Mouse (Mus musculus): ENCODE results near the gene Orai3. TPM values are rescaled to one million over a fixed set of nuclear protein-coding genes. Genes with fewer than 3 reads are reported as not detected.
A peak's percentile ranks its signal among the peaks of the same experiment; 100 is the strongest.

Gene Orai3
- total RNA-seq, 2 experiments from 2014 or later = 31.1 to 32.6 TPM

DNA sequence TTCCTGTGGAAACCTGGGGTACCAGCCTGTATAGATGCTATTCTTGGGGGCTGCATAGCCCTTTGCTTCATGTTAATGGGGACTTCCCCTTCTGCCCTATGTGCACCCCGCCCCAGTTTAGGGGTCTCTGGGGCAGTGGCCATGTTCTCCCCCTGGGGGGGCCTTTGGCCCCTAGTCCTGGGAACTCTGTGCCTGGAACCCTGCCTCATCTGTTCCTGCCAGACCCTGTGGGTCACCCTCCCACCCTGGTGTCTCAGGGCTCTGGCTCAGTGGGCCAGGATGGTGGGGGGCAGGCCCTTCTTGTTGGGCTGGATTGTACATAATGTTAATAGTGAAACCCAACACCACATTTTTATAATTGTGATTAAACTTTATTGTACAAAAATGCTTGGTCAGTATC lies 30.1 kb downstream of the Orai3 start:
- no peak for DNase-seq

DNA sequence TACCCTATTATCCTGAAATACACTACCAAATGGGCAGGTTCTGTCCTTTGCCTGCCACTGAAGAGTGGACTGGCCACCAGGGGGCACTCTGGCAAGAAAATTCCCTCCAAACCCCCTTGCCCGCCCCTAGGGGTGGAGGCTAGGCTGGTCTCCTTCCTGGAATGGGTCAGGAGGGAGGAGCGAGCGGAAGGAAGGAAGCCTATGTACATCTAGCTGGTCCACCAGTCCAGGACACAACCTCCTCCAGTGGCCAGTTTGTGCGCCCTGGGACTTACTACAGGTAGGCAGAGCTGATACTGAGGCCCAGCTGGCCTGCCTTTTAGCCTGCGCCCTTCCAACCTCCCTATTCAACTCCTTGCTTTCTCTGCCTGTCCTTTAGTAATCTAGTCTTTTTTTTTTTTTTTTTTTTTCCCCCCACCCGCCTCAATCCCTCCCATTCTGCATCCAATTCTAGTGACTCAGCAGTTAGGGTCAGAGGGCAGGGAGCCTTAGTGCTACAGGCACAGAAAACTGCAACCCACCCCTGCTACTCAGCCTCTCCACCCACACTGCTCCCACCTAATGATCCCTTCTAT lies 30.9 kb downstream of the Orai3 start, which contains the start of gene Hsd3b7:
Hsd3b7 (plus strand) TSS at position 170 of the 575 bp plus-strand sequence.
- peak; percentile 87 for DNase-seq

DNA sequence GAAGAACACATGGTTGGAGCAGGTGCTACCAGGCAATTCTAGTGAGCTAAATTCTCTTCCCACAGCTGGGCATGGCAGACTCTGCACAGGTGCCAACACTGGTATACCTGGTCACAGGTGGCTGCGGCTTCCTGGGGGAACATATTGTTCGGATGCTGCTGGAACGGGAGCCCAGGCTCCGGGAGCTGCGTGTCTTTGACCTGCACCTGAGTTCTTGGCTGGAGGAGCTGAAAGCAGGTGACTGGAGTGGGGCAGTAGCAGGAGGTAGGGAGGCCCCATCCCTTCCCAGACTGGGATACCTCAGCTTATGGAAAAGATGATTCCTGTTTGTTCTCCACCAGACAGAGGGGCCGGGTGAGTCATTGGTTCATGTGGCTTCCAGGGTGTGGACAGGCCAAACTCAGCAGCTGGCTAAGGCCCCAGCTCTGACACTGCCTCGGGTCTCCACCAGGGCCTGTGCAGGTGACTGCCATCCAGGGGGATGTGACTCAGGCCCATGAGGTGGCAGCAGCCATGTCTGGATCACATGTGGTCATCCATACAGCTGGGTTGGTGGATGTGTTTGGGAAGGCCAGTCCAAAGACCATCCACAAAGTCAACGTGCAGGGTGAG lies 31.5 kb downstream of the Orai3 start:
- no peak for DNase-seq

DNA sequence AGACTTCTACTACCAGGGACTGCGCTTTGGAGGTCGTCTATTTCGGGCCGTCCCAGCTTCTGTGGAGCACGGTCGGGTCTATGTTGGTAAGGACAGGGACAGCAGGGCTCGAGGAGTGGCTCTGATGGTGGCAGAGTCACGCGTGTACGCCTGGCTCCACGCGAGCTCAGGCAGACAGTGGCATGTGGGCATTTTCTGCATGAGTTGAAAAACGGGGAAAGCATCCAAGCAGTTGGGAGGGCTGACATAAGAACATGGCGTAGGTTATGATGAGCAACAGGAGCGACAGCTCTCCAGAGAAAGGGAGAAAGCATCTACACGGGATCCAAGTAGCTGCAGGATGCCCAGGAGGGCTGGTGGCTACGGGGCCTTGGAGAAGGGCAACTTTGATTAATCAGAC lies 32.7 kb downstream of the Orai3 start:
- DNase-seq = no peak

DNA sequence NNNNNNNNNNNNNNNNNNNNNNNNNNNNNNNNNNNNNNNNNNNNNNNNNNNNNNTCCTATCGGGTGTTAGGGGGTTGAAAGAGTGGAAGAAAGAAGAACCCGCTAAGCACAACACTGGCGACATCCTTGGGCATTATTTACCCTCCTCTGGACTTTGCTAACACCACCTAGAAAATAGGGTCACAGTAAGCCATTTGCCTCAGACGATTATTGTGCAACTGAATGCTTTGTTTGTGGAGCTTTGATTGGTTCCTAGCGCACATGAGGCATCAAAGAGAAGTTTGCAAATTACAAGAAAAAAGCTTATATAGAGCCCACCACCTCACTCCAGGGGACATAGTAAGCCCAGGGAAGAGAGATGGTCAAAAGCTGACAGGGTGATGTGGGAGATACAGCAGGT lies 39.2 kb downstream of the Orai3 start:
- DNase-seq = no peak

DNA sequence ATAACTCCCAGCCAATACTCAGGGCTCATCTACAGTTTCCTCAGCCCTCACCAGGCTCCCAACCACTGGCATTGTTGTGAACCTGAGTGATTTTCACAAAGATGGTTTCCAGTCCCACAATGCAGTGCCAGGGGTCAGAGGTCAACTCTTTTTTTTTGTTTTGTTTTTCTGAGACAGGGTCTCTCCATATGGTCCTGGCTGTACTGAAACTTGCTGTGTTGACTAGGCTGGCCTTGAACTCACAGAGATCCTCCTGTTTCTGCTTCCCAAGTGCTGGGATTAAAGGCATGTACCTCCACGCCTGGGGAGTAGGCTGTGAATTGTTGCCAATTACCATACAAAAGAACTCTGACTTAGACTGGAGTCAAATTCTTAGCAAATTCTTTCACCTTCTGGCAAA lies 40.2 kb downstream of the Orai3 start:
- DNase-seq = no peak

DNA sequence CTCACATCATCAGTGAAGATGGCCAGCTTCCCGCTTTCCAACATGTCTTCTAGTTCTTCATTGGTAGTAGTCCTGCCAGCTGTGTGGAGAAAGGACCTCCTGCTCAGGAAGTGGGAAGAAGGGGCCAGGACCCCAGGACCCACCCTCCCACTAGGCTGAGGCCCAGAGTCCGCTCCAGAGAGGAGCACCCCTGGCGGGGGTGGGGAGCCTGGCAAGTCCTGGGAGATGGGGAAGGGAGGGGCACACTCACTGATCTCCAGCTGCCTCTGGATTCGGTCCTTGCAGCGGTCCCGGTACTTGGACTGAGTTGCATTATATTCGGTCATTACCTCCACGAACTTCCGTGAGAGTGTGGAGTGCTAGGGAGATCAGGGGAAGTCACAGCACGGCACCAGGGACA lies 41.0 kb downstream of the Orai3 start:
- DNase-seq = no peak

DNA sequence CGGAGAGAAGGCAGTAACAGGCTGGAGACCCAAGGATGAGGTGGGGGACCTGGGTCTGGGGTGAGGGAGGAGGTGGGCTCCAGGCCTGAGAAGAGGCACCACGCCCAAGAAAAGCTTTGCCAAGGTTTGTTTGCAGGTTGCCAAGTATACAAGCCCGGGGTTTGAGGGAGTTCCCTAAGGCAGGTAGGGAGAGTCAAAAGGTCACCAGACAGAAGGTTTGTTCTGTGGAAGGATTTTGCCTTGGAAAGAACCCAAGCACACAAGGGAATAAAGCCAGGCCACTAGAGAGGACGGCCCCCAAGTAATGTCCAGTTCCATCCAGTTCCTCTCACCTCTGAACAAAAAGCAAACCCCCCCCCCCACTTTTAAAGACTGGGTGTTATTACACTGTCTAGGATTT lies 41.6 kb downstream of the Orai3 start:
- no peak for DNase-seq

DNA sequence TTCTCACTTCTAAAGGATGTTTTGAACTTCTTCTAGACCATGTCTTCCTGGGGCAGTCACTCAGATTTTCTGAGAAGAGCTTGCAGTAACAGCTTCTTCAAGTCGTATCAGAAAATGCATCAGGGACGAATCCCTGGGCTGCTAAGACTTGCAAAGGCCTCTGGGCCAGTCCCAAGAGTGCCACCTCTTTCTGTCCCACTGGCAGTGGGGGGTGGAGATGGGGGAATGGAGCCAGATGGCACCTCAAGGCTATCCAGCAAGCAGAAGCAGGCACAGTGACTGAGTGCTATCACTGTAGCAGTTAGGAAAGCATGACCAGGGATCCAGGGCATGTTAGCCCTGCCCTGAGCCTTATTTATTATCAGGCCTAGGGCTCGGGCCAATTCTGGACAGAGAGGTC lies 42.7 kb downstream of the Orai3 start:
- DNase-seq = no peak

DNA sequence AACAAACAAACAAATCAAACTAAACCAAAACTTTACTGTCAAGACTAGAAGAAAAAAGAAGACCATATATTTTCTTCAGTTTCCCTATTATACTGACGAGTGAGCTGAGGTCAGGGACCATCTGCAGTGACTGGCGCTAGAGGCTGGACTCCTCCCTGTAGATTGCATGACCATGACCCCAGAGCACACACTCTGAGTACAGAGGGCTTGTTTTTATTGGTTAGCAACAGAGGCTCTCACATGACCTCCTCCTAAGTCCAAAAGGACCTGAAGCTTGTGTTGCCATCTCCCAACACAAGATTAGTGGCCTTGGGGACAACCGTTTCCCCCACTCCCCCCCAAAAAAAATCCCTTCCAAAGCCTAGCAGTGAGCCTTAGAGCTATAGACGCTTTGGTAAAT lies 44.2 kb downstream of the Orai3 start:
- no peak for DNase-seq

DNA sequence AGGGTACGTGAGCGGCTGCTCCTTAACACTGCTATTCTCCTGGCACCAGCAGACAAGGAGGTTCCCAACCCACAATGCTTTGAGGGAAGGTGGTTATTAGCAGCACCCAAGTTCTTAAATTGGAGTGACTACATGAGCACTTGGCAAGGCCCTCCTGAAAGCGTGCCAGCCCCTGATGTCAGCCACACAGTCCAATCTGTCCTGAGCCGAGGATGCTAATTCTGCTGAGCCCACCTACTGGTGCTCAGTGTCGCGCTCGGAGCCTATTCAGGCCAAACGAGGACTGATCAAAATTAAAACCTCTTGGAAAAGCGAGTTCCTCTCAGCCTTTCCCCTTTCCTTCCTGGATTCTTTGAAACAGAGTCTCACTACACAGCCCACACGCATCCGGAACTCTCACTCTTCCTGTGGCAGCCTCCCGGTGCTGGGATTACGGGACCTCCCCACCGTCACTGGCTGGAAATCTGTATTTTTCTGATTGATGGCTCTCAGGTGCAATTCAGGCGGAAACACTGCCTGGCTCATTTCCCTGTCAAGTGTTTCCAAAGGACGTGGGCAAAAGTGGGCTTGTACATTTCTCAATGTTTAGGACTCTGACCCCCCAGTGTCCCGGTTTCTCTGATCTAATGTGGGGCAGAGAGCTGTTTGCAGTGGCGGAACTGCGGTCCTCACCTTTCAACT lies 44.8 kb downstream of the Orai3 start:
- peak; percentile 73 to 77 for DNase-seq

DNA sequence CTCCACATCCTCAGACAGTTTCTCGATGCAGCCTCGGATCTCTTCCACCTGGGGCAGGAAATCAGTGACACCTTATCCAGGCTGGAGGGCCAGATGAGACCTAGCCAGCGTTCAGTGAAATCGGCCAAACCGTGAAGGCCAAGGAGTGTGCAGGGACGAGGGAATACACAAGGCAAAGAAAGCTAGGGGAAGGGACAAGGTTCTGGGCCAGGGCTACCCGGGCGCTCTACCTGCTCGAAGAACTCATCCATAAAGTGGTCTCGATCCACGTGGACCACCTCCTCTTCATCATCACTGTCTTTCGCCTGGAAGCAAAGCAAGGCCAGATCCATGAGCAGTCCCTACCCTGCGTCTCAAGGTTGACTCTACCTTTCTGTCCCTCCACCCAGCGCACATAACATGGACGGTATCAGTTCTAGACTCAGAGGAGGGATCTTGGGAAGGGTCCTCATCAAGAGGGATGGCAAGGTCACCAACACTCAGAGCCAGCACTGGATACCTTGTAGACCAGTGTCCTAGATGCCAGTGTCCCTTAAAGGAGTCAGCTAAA lies 45.6 kb downstream of the Orai3 start:
- DNase-seq = no peak

DNA sequence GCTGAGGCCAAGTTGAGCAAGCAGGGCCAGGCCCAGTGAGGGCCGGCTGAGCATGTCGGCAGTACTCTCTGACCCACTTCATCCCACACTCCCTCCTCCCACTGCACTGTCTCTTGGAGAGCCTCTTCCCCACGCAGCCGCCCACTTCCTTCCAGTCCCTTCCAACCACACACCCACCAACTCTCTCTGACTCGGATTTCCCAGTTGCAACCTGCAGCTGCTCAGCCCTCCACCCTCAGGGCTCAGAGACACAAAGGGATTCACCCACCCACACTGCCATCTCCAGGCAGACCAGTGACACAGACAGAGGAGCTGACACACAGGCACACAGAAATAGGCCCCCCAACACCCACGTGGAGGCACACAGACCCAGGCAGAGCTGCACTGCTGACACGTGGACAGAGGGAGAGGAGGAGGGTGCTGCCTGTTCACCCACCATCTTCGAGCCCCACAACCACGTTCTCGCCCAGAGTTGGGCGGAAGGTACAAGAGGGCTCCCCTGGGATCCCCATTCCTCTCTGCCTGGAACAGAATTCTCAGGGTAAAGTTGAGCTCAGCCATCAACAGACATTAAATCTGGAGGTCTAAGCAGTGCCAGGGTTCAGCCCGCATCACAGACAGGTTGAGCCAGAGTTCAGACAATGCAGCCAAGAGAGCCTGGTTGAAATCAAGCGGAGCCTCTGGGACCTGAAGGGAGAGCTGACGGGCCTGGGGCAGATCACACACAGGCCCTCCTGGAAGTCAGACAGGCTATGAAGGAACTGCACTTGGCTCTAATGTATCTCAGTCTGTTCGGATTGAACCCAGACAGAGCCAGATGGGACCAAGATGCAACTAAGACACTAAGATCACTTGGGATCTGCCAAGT lies 46.6 kb downstream of the Orai3 start:
- DNase-seq = peak; percentile 68 to 71

DNA sequence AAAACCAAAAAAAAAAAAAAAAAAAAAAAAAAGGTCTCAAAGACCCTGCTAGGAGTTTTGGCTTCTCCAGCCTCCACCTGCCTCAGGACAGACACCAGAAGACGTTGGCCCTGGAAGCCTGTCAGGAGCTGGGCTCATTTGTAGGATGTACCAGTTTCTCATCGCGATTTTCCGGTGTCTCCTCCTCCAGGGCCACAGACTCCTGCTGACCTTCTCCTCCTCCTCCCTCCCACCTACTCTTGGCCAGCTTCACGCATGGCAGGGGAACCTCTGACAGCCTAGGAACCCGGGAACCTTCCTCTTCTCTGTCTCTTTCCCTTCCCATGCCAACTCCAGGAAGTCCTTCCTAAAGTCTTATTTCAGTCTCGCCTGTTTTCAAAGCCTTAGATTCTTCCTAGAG lies 47.4 kb downstream of the Orai3 start:
- DNase-seq = no peak

DNA sequence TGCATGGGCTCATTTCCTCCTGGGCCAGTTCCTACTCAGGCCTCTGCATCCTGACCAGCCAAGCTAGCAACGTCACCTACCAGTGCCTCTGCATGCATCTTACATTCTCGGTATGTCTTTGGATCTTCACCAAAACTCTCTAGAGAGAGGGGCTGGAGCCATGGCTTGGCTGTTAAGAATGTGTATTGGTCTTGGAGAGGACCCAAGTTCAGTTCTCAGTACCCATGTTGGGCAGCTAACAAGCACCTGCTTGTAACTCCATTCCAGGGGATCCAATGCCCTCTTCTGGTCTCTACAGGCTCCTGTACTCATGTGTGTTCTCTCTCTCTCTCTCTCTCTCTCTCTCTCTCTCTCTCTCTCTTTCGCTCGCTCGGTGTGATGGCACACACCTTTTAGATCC lies 48.2 kb downstream of the Orai3 start:
- no peak for DNase-seq

DNA sequence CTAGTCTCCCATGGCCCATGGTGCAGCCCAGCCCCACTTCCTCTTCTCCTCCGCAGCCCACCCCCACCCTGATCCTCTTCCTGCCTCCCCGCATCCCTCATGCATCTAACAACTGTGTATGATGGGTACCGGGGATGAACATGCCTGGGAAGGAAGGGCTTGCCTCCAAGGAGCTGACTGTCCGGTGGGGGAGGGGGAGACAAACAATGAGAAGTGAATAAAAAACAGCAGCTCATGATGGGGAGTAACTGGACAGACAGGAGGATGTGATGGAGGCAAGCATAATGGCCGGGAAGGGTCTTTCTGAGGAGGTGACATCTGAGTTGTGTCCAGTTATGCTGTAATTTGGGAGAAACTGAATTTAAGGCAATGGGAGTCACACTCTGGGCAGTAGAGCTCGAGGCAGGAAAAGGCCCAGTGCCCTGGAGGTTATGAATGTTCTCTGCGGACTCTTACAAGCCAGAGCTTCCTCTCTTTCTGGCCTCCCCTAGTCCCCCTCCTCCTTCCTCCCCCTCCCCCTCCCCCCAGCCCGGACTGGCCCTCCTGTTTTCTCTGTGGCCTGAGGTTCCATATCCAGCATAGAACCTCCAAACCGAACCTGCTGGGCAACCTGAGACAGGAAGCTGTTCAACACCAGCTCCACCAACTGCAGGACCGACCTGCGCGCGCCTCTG lies 51.4 kb downstream of the Orai3 start:
- no peak for DNase-seq

DNA sequence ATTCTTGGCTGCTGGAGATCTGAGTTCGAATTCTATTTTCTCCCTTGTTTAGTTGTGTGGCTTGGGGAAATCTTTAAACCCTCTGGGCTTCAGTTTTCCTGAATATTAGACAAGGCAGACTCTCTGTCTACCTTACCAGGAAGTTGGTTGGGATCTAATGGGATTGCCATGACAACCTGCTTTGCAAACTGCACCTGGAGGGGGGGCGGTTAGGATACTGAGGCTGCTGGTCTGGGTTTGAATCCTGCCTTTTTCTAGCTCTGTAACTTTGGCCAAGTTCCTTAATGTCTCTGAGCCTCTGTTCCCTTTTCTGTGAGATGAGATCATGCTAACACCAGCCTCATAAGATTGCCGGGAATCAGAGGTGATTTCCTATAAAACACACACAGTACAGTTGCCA lies 52.9 kb downstream of the Orai3 start:
- DNase-seq = no peak

DNA sequence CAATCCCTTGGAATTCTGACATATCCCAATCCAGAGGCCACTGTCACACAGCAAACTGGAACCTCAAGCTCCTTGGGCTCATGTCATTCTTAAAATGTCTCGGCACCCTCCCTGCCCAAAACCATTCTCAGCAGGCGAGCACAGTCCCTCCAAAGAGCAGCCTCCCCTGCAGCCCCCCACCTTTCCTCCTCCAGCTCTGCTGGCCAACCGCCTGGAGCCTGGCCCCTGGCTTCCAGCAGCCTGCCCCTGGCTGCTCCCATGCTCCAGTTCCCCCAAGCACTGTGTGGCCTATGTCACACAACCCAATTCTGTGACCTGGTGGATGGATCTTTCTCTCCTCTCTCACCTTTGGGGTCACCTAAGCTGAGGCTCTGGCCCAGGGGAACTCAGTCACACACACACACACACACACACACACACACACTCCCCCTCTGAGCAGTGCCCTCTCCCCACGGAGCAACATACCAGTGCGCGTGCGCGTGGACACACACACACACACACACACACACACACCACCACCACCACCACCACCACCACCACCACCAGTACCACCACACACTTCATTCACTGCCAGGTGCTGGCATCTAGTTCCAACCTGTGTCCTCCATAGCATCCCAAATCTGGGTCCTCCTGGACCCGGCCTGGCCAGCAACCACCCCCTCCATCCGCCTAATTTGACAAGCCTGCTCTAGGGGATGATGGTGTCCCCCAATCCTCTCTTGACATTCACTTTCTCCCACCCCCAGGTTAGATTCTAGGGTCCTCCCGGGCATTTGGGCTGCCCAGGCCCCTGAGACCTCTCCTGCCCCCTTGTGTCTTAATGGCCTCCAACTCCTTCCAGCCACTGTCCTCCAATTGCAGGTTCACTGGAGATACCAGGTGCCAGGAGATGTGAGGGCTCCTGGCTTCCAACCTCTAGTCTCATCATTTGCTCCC lies 53.9 kb downstream of the Orai3 start:
- no peak for DNase-seq

DNA sequence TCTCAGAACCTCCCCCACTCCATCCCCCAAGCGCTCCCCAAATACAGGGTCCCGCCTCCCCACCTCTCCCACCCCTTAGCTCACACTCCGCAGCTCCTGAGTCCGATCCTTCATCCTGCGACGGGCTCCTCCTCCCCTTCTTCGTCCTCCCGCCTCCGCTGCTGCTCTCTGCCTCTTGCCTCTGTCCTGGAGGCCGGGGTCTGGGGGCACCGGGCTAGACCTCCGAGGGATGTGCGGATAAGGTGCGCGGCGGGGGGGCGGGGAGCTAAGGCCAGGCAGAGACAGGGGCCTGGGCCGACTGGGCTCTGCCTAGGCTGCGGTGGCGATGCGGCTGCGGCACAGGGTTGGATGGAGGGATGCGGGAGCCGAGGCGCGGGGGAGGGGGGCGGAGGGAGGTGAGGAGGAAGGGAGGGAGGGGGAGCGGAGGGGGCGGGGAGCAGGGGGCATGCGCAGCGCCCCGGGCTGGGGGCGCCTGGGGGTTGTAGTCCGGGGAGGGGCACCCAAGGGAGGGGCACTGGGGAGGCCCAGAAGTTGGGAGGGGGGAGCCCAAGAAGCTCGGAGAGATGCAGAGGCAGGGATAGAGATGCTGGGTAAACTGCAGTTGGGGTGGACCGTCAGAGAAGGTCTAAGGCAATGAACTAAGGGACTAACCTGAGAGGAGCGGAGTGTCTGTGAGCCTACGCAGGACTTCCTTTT lies 54.7 kb downstream of the Orai3 start, which contains the start of the genes Stx4a and Stx1b:
Stx4a (plus strand) TSS at position 119 of the 696 bp plus-strand sequence.
Stx1b (minus strand) TSS at position 374 of the 696 bp plus-strand sequence.
- peak; percentile 59 to 62 for DNase-seq
